Mouse (Mus musculus) embryonic facial prominence, embryonic 15.5 days (tissue): Measurements from ENCODE around the gene Fam192a. TPM values are rescaled to one million over a fixed set of nuclear protein-coding genes. Genes with fewer than 3 reads are reported as not detected.

Experiments used
- ATAC-seq: fragments of 200-750 bp; cut with Nextera tagmentation; 2 replicates; pipeline ENCODE4 v1.8.0; 2017; ENCODE audit warnings: low read depth, moderate TSS enrichment; ENCODE audit not compliant: insufficient number of reproducible peaks, low FRiP score, low TSS enrichment
- H3K27ac ChIP-seq: fragments of 300-500 bp; sonication (generic); replicated peaks from 2 replicates; pipeline ENCODE4 v1.5.1; 2015; ENCODE audit warnings: mild to moderate bottlenecking, inconsistent platforms
- H3K27me3 ChIP-seq: fragments of 300-500 bp; sonication (generic); 2 replicates; pipeline ENCODE4 v1.6.1; 2015; ENCODE audit warnings: inconsistent platforms
- H3K36me3 ChIP-seq: fragments of 300-500 bp; sonication (generic); 2 replicates; pipeline ENCODE4 v1.6.1; 2015; ENCODE audit warnings: mild to moderate bottlenecking, inconsistent platforms
- H3K4me1 ChIP-seq: fragments of 300-500 bp; sonication (generic); 2 replicates; pipeline ENCODE4 v1.6.1; 2015; ENCODE audit warnings: inconsistent platforms
- H3K4me2 ChIP-seq: fragments of 300-500 bp; sonication (generic); replicated peaks from 2 replicates; pipeline ENCODE4 v1.6.1; 2015; ENCODE audit warnings: mild to moderate bottlenecking, inconsistent platforms
- H3K4me3 ChIP-seq: fragments of 300-500 bp; sonication (generic); replicated peaks from 2 replicates; pipeline ENCODE4 v1.5.1; 2015; ENCODE audit warnings: mild to moderate bottlenecking, inconsistent platforms
- H3K9ac ChIP-seq: fragments of 300-500 bp; sonication (generic); 2 replicates; pipeline ENCODE4 v1.6.1; 2015; ENCODE audit warnings: inconsistent platforms
- H3K9me3 ChIP-seq: fragments of 300-500 bp; sonication (generic); replicated peaks from 2 replicates; pipeline ENCODE4 v1.6.1; 2016; ENCODE audit warnings: inconsistent platforms
- WGBS: fragments of 180-500 bp; shearing (Covaris S2); methylation state at CpG from one replicate; pipeline ENCODE4 v1.1.7; 2015; 5-methylcytosine and 5-hydroxymethylcytosine counted together
- polyA plus RNA-seq: library from polyadenylated mRNA; unstranded; fragments of >200 nt; fragmentation: Nextera tagmentation; extraction: Ambion mirVana; gene quantifications from 2 replicates; pipeline ENCODE4 v1.2.1, GENCODE M21; 2015

Fam192a gene
- polyA plus RNA-seq, 1 experiment from 2014 or later: 62.4 TPM

DNA sequence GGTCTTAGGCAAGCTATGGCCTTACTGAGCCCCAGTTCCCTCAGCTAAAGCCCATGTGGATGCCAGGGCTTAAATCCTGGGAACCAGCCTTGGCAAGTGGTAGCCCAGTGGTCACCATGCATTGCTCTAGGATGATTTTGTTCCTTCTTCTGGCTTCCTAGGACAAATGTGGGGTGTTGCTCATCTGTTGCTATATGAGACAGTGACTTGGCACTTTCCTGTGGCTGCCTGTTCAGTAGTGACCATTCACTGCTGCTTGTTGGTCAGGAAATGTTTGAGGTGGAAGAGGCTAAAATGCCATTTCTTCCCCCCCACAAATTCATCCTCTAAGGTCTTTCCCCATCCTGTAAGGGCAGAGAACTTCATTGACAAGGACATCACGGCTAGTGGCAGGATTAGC is 32.4 kb downstream of the Fam192a start:
- Histone ChIP-seq H3K4me3 (no peak overlapping the region), H3K4me1 (no peaks in the 10 kb centered on the region; the same call in 1 of the 2 replicates), H3K36me3 (peaks cover 16% of the 10 kb centered on the region), H3K9me3 (no peaks in the 10 kb centered on the region), H3K9ac (no peak overlapping the region), H3K4me2 (no peak overlapping the region), H3K27me3 (no peaks in the 10 kb centered on the region), H3K27ac (no peak overlapping the region)
- WGBS: 70% methylated on average over 1 of the region's 1 CpGs
- ATAC-seq: no peak

DNA sequence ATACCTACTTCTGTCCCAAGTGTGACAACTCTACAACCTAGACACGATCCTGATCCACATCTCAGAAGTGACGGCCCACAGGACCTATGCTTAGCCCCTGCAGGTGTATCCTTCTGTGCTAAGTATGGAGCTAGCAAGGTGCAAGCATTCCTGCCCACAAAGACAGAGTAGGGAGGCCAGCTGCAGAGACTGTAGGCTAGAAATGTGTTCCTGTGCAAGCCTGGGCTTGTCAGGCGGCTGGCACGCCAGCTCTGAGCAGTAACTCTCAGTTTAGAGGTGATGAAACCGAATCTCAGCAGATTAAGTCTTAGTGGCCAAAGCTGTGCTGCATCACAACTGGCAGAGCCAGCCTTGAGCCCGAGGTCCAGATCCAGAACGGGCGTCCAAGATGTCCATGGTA is 33.7 kb downstream of the Fam192a start:
- Histone ChIP-seq H3K4me3 (no peak overlapping the region), H3K9me3 (no peaks in the 10 kb centered on the region), H3K27ac (no peak overlapping the region), H3K36me3 (peaks cover 3% of the 10 kb centered on the region; the same call in 1 of the 2 replicates), H3K9ac (no peak overlapping the region), H3K27me3 (no peaks in the 10 kb centered on the region), H3K4me1 (no peaks in the 10 kb centered on the region; the same call in 1 of the 2 replicates), H3K4me2 (no peak overlapping the region)
- WGBS: 63% methylated on average over 8 of the region's 8 CpGs
- ATAC-seq: no peak

GRCm38 (mm10) chr8:94567159-94567849 is 34.5 kb downstream of the Fam192a start:
- no peak overlapping the region for H3K4me3 ChIP-seq
- no peak overlapping the region for H3K9ac ChIP-seq
- no peaks in the 10 kb centered on the region for H3K9me3 ChIP-seq
- no peak overlapping the region for H3K4me2 ChIP-seq
- H3K36me3 ChIP-seq: no peaks in the 10 kb centered on the region
- no peaks in the 10 kb centered on the region; the same call in 1 of the 2 replicates for H3K4me1 ChIP-seq
- H3K27me3 ChIP-seq: no peaks in the 10 kb centered on the region
- WGBS: 74% methylated on average over 8 of the region's 8 CpGs
- no peak for ATAC-seq
- no peak overlapping the region for H3K27ac ChIP-seq

DNA sequence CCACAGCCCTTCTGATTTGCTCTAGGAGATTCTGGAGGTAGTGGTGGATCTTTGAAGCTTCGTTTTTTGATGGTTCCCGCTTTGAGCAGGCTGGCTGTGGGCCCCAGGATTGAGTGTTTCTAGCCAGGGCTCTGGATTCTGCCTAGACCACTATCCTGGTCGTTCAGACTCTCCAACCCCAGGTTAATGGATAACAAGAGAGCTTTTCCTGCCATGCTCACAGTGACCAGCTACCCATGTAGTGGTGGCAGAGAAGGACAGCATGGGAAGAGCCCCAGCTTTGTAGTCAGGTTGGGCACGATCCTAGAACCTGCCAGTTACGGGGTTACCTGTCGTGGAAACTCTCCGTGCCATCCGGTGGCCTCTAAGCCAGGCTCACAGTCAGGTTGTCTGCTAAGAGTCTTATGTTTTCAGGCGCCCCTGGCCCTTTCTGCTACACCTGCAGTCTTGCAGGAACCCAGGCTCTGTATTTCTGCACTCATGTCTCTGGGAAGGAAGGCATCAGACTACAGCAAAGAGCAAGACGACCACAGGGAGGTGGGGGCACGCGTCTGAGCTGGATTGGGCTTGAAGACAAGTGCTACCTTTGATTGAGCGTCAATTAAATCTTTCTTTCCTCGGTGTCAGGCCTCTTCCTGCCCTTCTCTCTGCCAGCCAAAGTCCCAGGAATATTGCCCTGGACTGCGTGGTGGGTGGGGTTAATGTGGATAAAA is 35.2 kb downstream of the Fam192a start:
- Histone ChIP-seq H3K4me2 (no peak overlapping the region), H3K4me3 (no peak overlapping the region), H3K36me3 (no peaks in the 10 kb centered on the region), H3K27me3 (no peaks in the 10 kb centered on the region), H3K9me3 (no peaks in the 10 kb centered on the region), H3K4me1 (no peaks in the 10 kb centered on the region; the same call in 1 of the 2 replicates), H3K9ac (no peak overlapping the region), H3K27ac (no peak overlapping the region)
- ATAC-seq: no peak
- WGBS: 58% methylated on average over 15 of the region's 15 CpGs

DNA sequence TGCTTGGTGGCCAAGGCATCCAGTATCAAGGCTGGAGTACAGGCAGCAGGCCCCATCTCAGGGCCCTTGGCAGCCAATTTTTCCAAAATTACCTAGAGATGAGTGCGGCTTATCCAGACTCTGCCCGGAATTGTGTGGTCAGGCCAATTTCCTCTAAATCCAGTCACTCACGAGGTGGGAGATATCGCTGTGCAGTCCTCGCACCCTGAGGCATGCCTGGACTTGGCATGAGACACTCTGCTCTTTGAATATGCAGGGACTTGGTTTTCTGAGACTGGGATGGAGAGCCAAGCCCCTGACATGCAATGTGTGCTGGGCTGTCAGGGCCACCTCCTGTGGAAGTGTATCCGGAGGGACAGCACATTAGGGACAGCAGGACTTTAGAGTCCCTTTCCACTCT is 35.8 kb downstream of the Fam192a start:
- Histone ChIP-seq H3K4me2 (no peak overlapping the region), H3K27me3 (no peaks in the 10 kb centered on the region), H3K4me3 (no peak overlapping the region), H3K4me1 (no peaks in the 10 kb centered on the region; the same call in 1 of the 2 replicates), H3K9me3 (no peaks in the 10 kb centered on the region), H3K9ac (no peak overlapping the region), H3K27ac (no peak overlapping the region), H3K36me3 (no peaks in the 10 kb centered on the region)
- ATAC-seq: no peak
- WGBS: 54% methylated on average over 6 of the region's 6 CpGs

- H3K4me3 ChIP-seq: no peak overlapping the region
- no peak overlapping the region for H3K27ac ChIP-seq
- no peaks in the 10 kb centered on the region for H3K9me3 ChIP-seq
- no peaks in the 10 kb centered on the region for H3K27me3 ChIP-seq
- no peaks in the 10 kb centered on the region; the same call in 1 of the 2 replicates for H3K4me1 ChIP-seq
- no peak for ATAC-seq
- no peak overlapping the region for H3K4me2 ChIP-seq
- no peak overlapping the region for H3K9ac ChIP-seq
- H3K36me3 ChIP-seq: no peaks in the 10 kb centered on the region
Observed at GRCm38 (mm10) chr8:94564421-94564820, 37.4 kb downstream of the Fam192a start.

GRCm38 (mm10) chr8:94561256-94561655 is 40.5 kb downstream of the Fam192a start:
- Histone ChIP-seq H3K27me3 (no peaks in the 10 kb centered on the region), H3K36me3 (no peaks in the 10 kb centered on the region), H3K27ac (no peak overlapping the region), H3K4me2 (no peak overlapping the region), H3K4me1 (no peaks in the 10 kb centered on the region), H3K9me3 (no peaks in the 10 kb centered on the region), H3K4me3 (no peak overlapping the region), H3K9ac (no peak overlapping the region)
- WGBS: 61% methylated on average over 5 of the region's 5 CpGs
- ATAC-seq: no peak

GRCm38 (mm10) chr8:94557281-94557680 is 44.5 kb downstream of the Fam192a start:
- H3K4me3 ChIP-seq: no peak overlapping the region
- H3K4me2 ChIP-seq: no peak overlapping the region
- 54% methylated on average over 3 of the region's 3 CpGs for WGBS
- no peaks in the 10 kb centered on the region for H3K27me3 ChIP-seq
- no peak overlapping the region for H3K9ac ChIP-seq
- no peaks in the 10 kb centered on the region for H3K4me1 ChIP-seq
- no peak overlapping the region for H3K27ac ChIP-seq
- H3K36me3 ChIP-seq: no peaks in the 10 kb centered on the region
- H3K9me3 ChIP-seq: no peaks in the 10 kb centered on the region
- ATAC-seq: no peak

- Histone ChIP-seq H3K4me3 (no peak overlapping the region), H3K9ac (no peak overlapping the region), H3K4me2 (no peak overlapping the region), H3K9me3 (no peaks in the 10 kb centered on the region), H3K27ac (no peak overlapping the region), H3K27me3 (no peaks in the 10 kb centered on the region), H3K4me1 (no peaks in the 10 kb centered on the region), H3K36me3 (no peaks in the 10 kb centered on the region)
- WGBS: 97% methylated on average over 2 of the region's 2 CpGs
- no peak for ATAC-seq
Observed at GRCm38 (mm10) chr8:94552696-94553095, 49.1 kb downstream of the Fam192a start.

- ATAC-seq: no peak
Observed at GRCm38 (mm10) chr8:94551471-94552422, 50.0 kb downstream of the Fam192a start.

DNA sequence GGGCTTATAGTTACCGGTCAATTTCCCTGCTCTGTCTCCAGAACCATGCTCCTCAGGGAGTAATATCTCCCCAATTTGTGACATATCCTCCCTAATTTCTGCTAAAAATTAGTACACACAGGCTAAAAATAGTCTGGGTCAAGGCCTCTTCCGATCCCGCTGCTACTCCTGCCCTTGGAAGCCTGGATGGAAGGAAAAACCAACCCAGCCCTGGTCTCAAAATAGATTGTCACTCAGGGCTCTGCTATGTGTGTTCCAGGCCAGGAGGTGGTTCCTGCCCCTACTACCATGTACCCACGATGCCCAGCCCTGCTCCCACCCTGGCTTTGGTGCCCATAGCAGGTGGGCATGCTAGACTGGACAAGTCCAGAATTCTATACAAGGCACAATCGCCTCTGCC is 51.8 kb downstream of the Fam192a start:
- H3K4me2 ChIP-seq: no peak overlapping the region
- H3K27me3 ChIP-seq: no peaks in the 10 kb centered on the region
- H3K27ac ChIP-seq: no peak overlapping the region
- no peaks in the 10 kb centered on the region for H3K36me3 ChIP-seq
- no peak overlapping the region for H3K4me3 ChIP-seq
- 72% methylated on average over 5 of the region's 5 CpGs for WGBS
- H3K9me3 ChIP-seq: no peaks in the 10 kb centered on the region
- ATAC-seq: no peak
- no peaks in the 10 kb centered on the region for H3K4me1 ChIP-seq
- H3K9ac ChIP-seq: no peak overlapping the region

More at GRCm38 (mm10) chr8:94551471-94552422, 50.0 kb downstream of the Fam192a start:
- no peak overlapping the region for H3K27ac ChIP-seq
- no peaks in the 10 kb centered on the region for H3K4me1 ChIP-seq
- H3K36me3 ChIP-seq: no peaks in the 10 kb centered on the region
- no peak overlapping the region for H3K4me3 ChIP-seq
- no peak overlapping the region for H3K4me2 ChIP-seq
- H3K9ac ChIP-seq: no peak overlapping the region
- 51% methylated on average over 17 of the region's 17 CpGs for WGBS
- no peaks in the 10 kb centered on the region for H3K27me3 ChIP-seq
- H3K9me3 ChIP-seq: no peaks in the 10 kb centered on the region
